Mouse (Mus musculus): Measurements from ENCODE around the gene Prr29. TPM values are rescaled to one million over a fixed set of nuclear protein-coding genes. Genes with fewer than 3 reads are reported as not detected.
"Not testable (repeated sequence)": the region's sequence is repeated elsewhere in the genome, so short reads cannot be mapped to it uniquely, and the experiment has no call there.

The Prr29 gene
- polyA plus RNA-seq, 1 experiment from 2014 or later = not detected

- Histone ChIP-seq H3K36me3 (ENCODE audit: inconsistent target) (no peaks in the 10 kb centered on the region), H3K27ac (no peak overlapping the region), H3K79me2 (ENCODE audit: inconsistent target) (no peaks in the 10 kb centered on the region), H3K4me3 (ENCODE audit: inconsistent target) (no peak overlapping the region)
- 96% methylated on average over 11 of the region's 11 CpGs for WGBS (ENCODE audit: missing documents)
Measured at GRCm38 (mm10) chr11:106381011-106381410, 15.7 kb downstream of the Prr29 start.

GRCm38 (mm10) chr11:106381883-106382282, 16.6 kb downstream of the Prr29 start:
- peak overlapping the region; percentile 8 for H3K27ac ChIP-seq
- H3K79me2 ChIP-seq (ENCODE audit: inconsistent target) = no peaks in the 10 kb centered on the region
- H3K36me3 ChIP-seq (ENCODE audit: inconsistent target) = no peaks in the 10 kb centered on the region
- WGBS (ENCODE audit: missing documents) = 55% methylated on average over 7 of the region's 7 CpGs
- H3K4me3 ChIP-seq (ENCODE audit: inconsistent target) = peak overlapping the region; percentile 1; the same call in 1 of the 2 replicates

- Histone ChIP-seq H3K27ac (peak overlapping the region; percentile 8; the same call in 1 of the 2 replicates), H3K36me3 (ENCODE audit: inconsistent target) (no peaks in the 10 kb centered on the region), H3K79me2 (ENCODE audit: inconsistent target) (no peaks in the 10 kb centered on the region), H3K4me3 (ENCODE audit: inconsistent target) (no peak overlapping the region)
- 58% methylated on average over 5 of the region's 5 CpGs for WGBS (ENCODE audit: missing documents)
Measured at GRCm38 (mm10) chr11:106382424-106382823, 17.2 kb downstream of the Prr29 start.

GRCm38 (mm10) chr11:106383051-106383790, 17.9 kb downstream of the Prr29 start:
- Histone ChIP-seq H3K79me2 (ENCODE audit: inconsistent target) (no peaks in the 10 kb centered on the region), H3K27ac (no peak overlapping the region), H3K36me3 (ENCODE audit: inconsistent target) (no peaks in the 10 kb centered on the region), H3K4me3 (ENCODE audit: inconsistent target) (no peak overlapping the region)
- WGBS (ENCODE audit: missing documents) = 78% methylated on average over 5 of the region's 6 CpGs

- Histone ChIP-seq H3K4me3 (ENCODE audit: inconsistent target) (no peak overlapping the region), H3K79me2 (ENCODE audit: inconsistent target) (no peaks in the 10 kb centered on the region), H3K27ac (no peak overlapping the region), H3K36me3 (ENCODE audit: inconsistent target) (no peaks in the 10 kb centered on the region)
- WGBS (ENCODE audit: missing documents) = 81% methylated on average over 3 of the region's 3 CpGs
Measured at GRCm38 (mm10) chr11:106386409-106386808, 21.1 kb downstream of the Prr29 start.

GRCm38 (mm10) chr11:106387020-106387419, 21.7 kb downstream of the Prr29 start:
- Histone ChIP-seq H3K36me3 (ENCODE audit: inconsistent target) (no peaks in the 10 kb centered on the region), H3K4me3 (ENCODE audit: inconsistent target) (peak overlapping the region; percentile 21), H3K27ac (peak overlapping the region; percentile 68), H3K79me2 (ENCODE audit: inconsistent target) (no peaks in the 10 kb centered on the region)
- WGBS (ENCODE audit: missing documents) = 34% methylated on average over 6 of the region's 6 CpGs

GRCm38 (mm10) chr11:106387791-106388216, 22.5 kb downstream of the Prr29 start, which contains the start of gene Icam2:
Gene Icam2, minus strand, starts transcription at chr11:106388075.
- H3K27ac ChIP-seq = peak within 1 kb of the TSS; percentile 68
- no peaks in the 10 kb centered on the region for H3K36me3 ChIP-seq (ENCODE audit: inconsistent target)
- WGBS (ENCODE audit: missing documents) = 0% methylated on average over 6 of the region's 6 CpGs

GRCm38 (mm10) chr11:106389611-106390010, 24.3 kb downstream of the Prr29 start:
- Histone ChIP-seq H3K36me3 (ENCODE audit: inconsistent target) (peaks cover 5% of the 10 kb centered on the region; the same call in 1 of the 2 replicates), H3K79me2 (ENCODE audit: inconsistent target) (no peaks in the 10 kb centered on the region), H3K27ac (no peak overlapping the region), H3K4me3 (ENCODE audit: inconsistent target) (no peak overlapping the region)
- 29% methylated on average over 3 of the region's 3 CpGs for WGBS (ENCODE audit: missing documents)

More at GRCm38 (mm10) chr11:106387791-106388216, 22.5 kb downstream of the Prr29 start, which contains the start of gene Icam2:
- no peaks in the 10 kb centered on the region for H3K79me2 ChIP-seq (ENCODE audit: inconsistent target)
- peak within 1 kb of the TSS; percentile 21 for H3K4me3 ChIP-seq (ENCODE audit: inconsistent target)

- WGBS (ENCODE audit: missing documents) = 52% methylated on average over 3 of the region's 3 CpGs
- Histone ChIP-seq H3K36me3 (ENCODE audit: inconsistent target) (peaks cover 11% of the 10 kb centered on the region; the same call in 1 of the 2 replicates), H3K4me3 (ENCODE audit: inconsistent target) (no peak overlapping the region), H3K27ac (no peak overlapping the region), H3K79me2 (ENCODE audit: inconsistent target) (no peaks in the 10 kb centered on the region)
Measured at GRCm38 (mm10) chr11:106390757-106391156, 25.5 kb downstream of the Prr29 start.

GRCm38 (mm10) chr11:106391546-106392188, 26.4 kb downstream of the Prr29 start:
- Histone ChIP-seq H3K27ac (no peak overlapping the region), H3K4me3 (ENCODE audit: inconsistent target) (no peak overlapping the region), H3K79me2 (ENCODE audit: inconsistent target) (no peaks in the 10 kb centered on the region), H3K36me3 (ENCODE audit: inconsistent target) (peaks cover 19% of the 10 kb centered on the region; the same call in 1 of the 2 replicates)
- WGBS (ENCODE audit: missing documents) = 39% methylated on average over 6 of the region's 6 CpGs

- H3K4me3 ChIP-seq (ENCODE audit: inconsistent target) = no peak overlapping the region
- peaks cover 30% of the 10 kb centered on the region; the same call in 1 of the 2 replicates for H3K36me3 ChIP-seq (ENCODE audit: inconsistent target)
- no peak overlapping the region for H3K27ac ChIP-seq
- 78% methylated on average over 7 of the region's 7 CpGs for WGBS (ENCODE audit: missing documents)
- H3K79me2 ChIP-seq (ENCODE audit: inconsistent target) = no peaks in the 10 kb centered on the region
Measured at GRCm38 (mm10) chr11:106392597-106393330, 27.5 kb downstream of the Prr29 start.

- Histone ChIP-seq H3K4me3 (ENCODE audit: inconsistent target) (no peak overlapping the region), H3K79me2 (ENCODE audit: inconsistent target) (no peaks in the 10 kb centered on the region), H3K36me3 (ENCODE audit: inconsistent target) (peaks cover 35% of the 10 kb centered on the region; the same call in 1 of the 2 replicates), H3K27ac (no peak overlapping the region)
- 90% methylated on average over 4 of the region's 4 CpGs for WGBS (ENCODE audit: missing documents)
Measured at GRCm38 (mm10) chr11:106393331-106393616, 28.0 kb downstream of the Prr29 start.

GRCm38 (mm10) chr11:106394055-106394454, 28.8 kb downstream of the Prr29 start:
- WGBS (ENCODE audit: missing documents) = 95% methylated on average over 2 of the region's 2 CpGs
- H3K36me3 ChIP-seq (ENCODE audit: inconsistent target) = peaks cover 43% of the 10 kb centered on the region
- not testable (repeated sequence) for H3K4me3 ChIP-seq (ENCODE audit: inconsistent target)

GRCm38 (mm10) chr11:106397656-106398055, 32.4 kb downstream of the Prr29 start:
- Histone ChIP-seq H3K4me3 (ENCODE audit: inconsistent target) (no peak overlapping the region), H3K79me2 (ENCODE audit: inconsistent target) (no peaks in the 10 kb centered on the region), H3K36me3 (ENCODE audit: inconsistent target) (peaks cover 72% of the 10 kb centered on the region), H3K27ac (no peak overlapping the region)
- 96% methylated on average over 3 of the region's 3 CpGs for WGBS (ENCODE audit: missing documents)

More at GRCm38 (mm10) chr11:106394055-106394454, 28.8 kb downstream of the Prr29 start:
- H3K27ac ChIP-seq; H3K79me2 ChIP-seq (ENCODE audit: inconsistent target): not testable (repeated sequence)
